Mouse (Mus musculus): ENCODE measurements around the gene Snx27. TPM values are rescaled to one million over a fixed set of nuclear protein-coding genes. Genes with fewer than 3 reads are reported as not detected.

Snx27 gene
- total and polyA plus RNA-seq, 3 experiments: 36.9 to 123 (median 45.4) TPM

GRCm38 (mm10) chr3:94624281-94624680, 41.8 kb upstream of the Snx27 start:
- H3K36me3 ChIP-seq (ENCODE audit: control insufficient read depth in 1 of 2, insufficient read depth in 2 of 2, low read length in 2 of 2): no peaks in the 10 kb centered on the region
- no peaks in the 10 kb centered on the region for H3K4me1 ChIP-seq (ENCODE audit: control insufficient read depth in 1 of 2, insufficient read depth in 2 of 2, low read length in 2 of 2)
- no peak overlapping the region for H3K9ac ChIP-seq (ENCODE audit: control insufficient read depth, low read depth, low read length, poor library complexity, severe bottlenecking)
- no peak for TF ChIP-seq POLR2AphosphoS5 (IDR thresholded peaks at IDR 0.05; ENCODE audit: borderline replicate concordance, low read depth, low read length)
- no peak for TF ChIP-seq SMC3 (IDR thresholded peaks at IDR 0.05; ENCODE audit: low read depth, low read length)
- no peak for TF ChIP-seq UBTF (IDR thresholded peaks at IDR 0.05; ENCODE audit: borderline replicate concordance, insufficient read depth, low read depth, low read length)
- TF ChIP-seq ZMIZ1 (IDR thresholded peaks at IDR 0.05; ENCODE audit: low read depth, low read length): no peak
- TF ChIP-seq NELFE (IDR thresholded peaks at IDR 0.05; ENCODE audit: low read depth, low read length): no peak
- TF ChIP-seq KAT2A (conservative IDR thresholded peaks at IDR 0.05; ENCODE audit: low read depth, low read length): no peak
- TF ChIP-seq MEF2A (IDR thresholded peaks at IDR 0.05; ENCODE audit: extremely low read depth, insufficient replicate concordance, low read depth, low read length, poor library complexity, severe bottlenecking): no peak
- no peak for TF ChIP-seq MYB (IDR thresholded peaks at IDR 0.05; ENCODE audit: low read depth, low read length)
- no peaks in the 10 kb centered on the region for H3K27me3 ChIP-seq (ENCODE audit: control insufficient read depth in 1 of 2, insufficient read depth in 2 of 2, low read length in 2 of 2)
- DNase-seq (ENCODE audit: low read depth, low spot score): no peak
- no peak overlapping the region for H3K4me3 ChIP-seq (ENCODE audit: control insufficient read depth in 1 of 2, insufficient read depth in 1 of 2, low read depth in 2 of 2, low read length in 2 of 2)
- no peaks in the 10 kb centered on the region for H3K79me2 ChIP-seq (ENCODE audit: control insufficient read depth, insufficient read depth, low read length, poor library complexity)
- H3K27ac ChIP-seq (ENCODE audit: control insufficient read depth, low read depth, low read length): no peak overlapping the region
- no peaks in the 10 kb centered on the region for H3K9me3 ChIP-seq (replicated peaks; ENCODE audit: insufficient read depth, low read length)

GRCm38 (mm10) chr3:94622550-94622949, 40.0 kb upstream of the Snx27 start:
- H3K4me1 ChIP-seq (ENCODE audit: control insufficient read depth in 1 of 2, insufficient read depth in 2 of 2, low read length in 2 of 2): no peaks in the 10 kb centered on the region
- no peaks in the 10 kb centered on the region for H3K36me3 ChIP-seq (ENCODE audit: control insufficient read depth in 1 of 2, insufficient read depth in 2 of 2, low read length in 2 of 2)
- no peak overlapping the region for H3K27ac ChIP-seq (ENCODE audit: control insufficient read depth, low read depth, low read length)
- H3K79me2 ChIP-seq (ENCODE audit: control insufficient read depth, insufficient read depth, low read length, poor library complexity): no peaks in the 10 kb centered on the region
- H3K9me3 ChIP-seq (replicated peaks; ENCODE audit: insufficient read depth, low read length): no peaks in the 10 kb centered on the region
- DNase-seq (ENCODE audit: low read depth, low spot score): no peak
- H3K27me3 ChIP-seq (ENCODE audit: control insufficient read depth in 1 of 2, insufficient read depth in 2 of 2, low read length in 2 of 2): no peaks in the 10 kb centered on the region
- no peak overlapping the region for H3K4me3 ChIP-seq (ENCODE audit: control insufficient read depth in 1 of 2, insufficient read depth in 1 of 2, low read depth in 2 of 2, low read length in 2 of 2)
- H3K9ac ChIP-seq (ENCODE audit: control insufficient read depth, low read depth, low read length, poor library complexity, severe bottlenecking): no peak overlapping the region
- TF ChIP-seq ZC3H11A (IDR thresholded peaks at IDR 0.05; ENCODE audit: low read depth, low read length) (no peak), JUND (IDR thresholded peaks at IDR 0.05; ENCODE audit: low read depth, low read length) (no peak), MYC (IDR thresholded peaks at IDR 0.05; ENCODE audit: low read depth, low read length) (no peak), NRF1 (IDR thresholded peaks at IDR 0.05; ENCODE audit: insufficient read depth, low read depth, low read length, poor library complexity, severe bottlenecking) (no peak), MAX (IDR thresholded peaks at IDR 0.05; ENCODE audit: low read length) (no peak), ETS1 (IDR thresholded peaks at IDR 0.05; ENCODE audit: low read depth, low read length) (no peak), UBTF (IDR thresholded peaks at IDR 0.05; ENCODE audit: borderline replicate concordance, insufficient read depth, low read depth, low read length) (no peak), MAZ (IDR thresholded peaks at IDR 0.05; ENCODE audit: low read depth, low read length) (no peak), CHD1 (IDR thresholded peaks at IDR 0.05; ENCODE audit: low read depth, low read length) (no peak), POLR2AphosphoS2 (IDR thresholded peaks at IDR 0.05; ENCODE audit: low read length) (no peak)

All from MEL (cell line).